Mouse (Mus musculus) neural tube, embryonic 13.5 days (tissue): ENCODE data around the gene Mrps34. TPM values are rescaled to one million over a fixed set of nuclear protein-coding genes. Genes with fewer than 3 reads are reported as not detected.

Experiments
- ATAC-seq: fragments of 200-750 bp; cut with Nextera tagmentation; 2 replicates; pipeline ENCODE4 v1.8.0; 2017; ENCODE audit warnings: low read depth, mild to moderate bottlenecking, moderate TSS enrichment, moderate library complexity
- H3K27ac ChIP-seq: fragments of 300-500 bp; sonication (generic); replicated peaks from 2 replicates; pipeline ENCODE4 v1.5.1; 2015; ENCODE audit warnings: moderate library complexity, mild to moderate bottlenecking, inconsistent platforms
- H3K27me3 ChIP-seq: fragments of 300-500 bp; sonication (generic); 2 replicates; pipeline ENCODE4 v1.6.1; 2015; ENCODE audit warnings: mild to moderate bottlenecking, inconsistent platforms
- H3K36me3 ChIP-seq: fragments of 300-500 bp; sonication (generic); 2 replicates; pipeline ENCODE4 v1.6.1; 2015; ENCODE audit warnings: mild to moderate bottlenecking, inconsistent platforms
- H3K4me1 ChIP-seq: fragments of 300-500 bp; sonication (generic); replicated peaks from 2 replicates; pipeline ENCODE4 v1.6.1; 2015; ENCODE audit warnings: inconsistent platforms
- H3K4me2 ChIP-seq: fragments of 300-500 bp; sonication (generic); 2 replicates; pipeline ENCODE4 v1.6.1; 2015; ENCODE audit warnings: inconsistent platforms, mild to moderate bottlenecking, moderate library complexity
- H3K4me3 ChIP-seq: fragments of 300-500 bp; sonication (generic); 2 replicates; pipeline ENCODE4 v1.5.1; 2015; ENCODE audit warnings: mild to moderate bottlenecking, inconsistent platforms
- H3K9ac ChIP-seq: fragments of 300-500 bp; sonication (generic); 2 replicates; pipeline ENCODE4 v1.6.1; 2015; ENCODE audit warnings: moderate library complexity, mild to moderate bottlenecking, inconsistent platforms
- H3K9me3 ChIP-seq: fragments of 300-500 bp; sonication (generic); 2 replicates; pipeline ENCODE4 v1.6.1; 2016; ENCODE audit warnings: inconsistent platforms
- WGBS: fragments of 180-500 bp; shearing (Covaris S2); methylation state at CpG from one replicate; pipeline ENCODE4 v1.1.7; 2015; 5-methylcytosine and 5-hydroxymethylcytosine counted together
- polyA plus RNA-seq: library from polyadenylated mRNA; unstranded; fragments of >200 nt; fragmentation: Nextera tagmentation; extraction: Ambion mirVana; gene quantifications from 2 replicates; pipeline ENCODE4 v1.2.1, GENCODE M21; 2015

The Mrps34 gene
- polyA plus RNA-seq, 1 experiment from 2014 or later: 85.7 TPM

DNA sequence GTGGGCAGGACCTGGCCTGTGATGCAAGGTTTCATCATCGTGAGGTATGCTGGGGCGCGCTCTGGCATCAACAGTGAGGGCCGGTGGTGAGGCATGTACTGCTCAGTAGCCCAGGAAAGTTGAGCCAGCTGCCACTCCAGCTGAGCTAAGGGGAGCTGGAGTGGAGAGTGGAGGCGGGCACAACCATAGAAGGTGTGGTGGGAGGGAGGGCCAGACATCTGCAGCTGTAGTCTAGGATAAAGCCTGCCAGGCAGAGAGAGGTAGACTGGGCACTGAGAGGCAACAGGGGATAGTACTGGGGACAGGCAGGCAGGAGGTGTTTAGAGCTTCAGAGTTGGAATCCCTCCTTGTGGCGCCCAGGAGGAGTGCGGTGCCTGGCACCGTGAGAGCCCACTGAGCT lies 34.8 kb upstream of the Mrps34 start:
- H3K4me3 ChIP-seq: no peak overlapping the region
- no peaks in the 10 kb centered on the region for H3K9me3 ChIP-seq
- peaks cover 71% of the 10 kb centered on the region for H3K36me3 ChIP-seq
- no peaks in the 10 kb centered on the region for H3K4me1 ChIP-seq
- no peak overlapping the region for H3K4me2 ChIP-seq
- ATAC-seq: no peak
- H3K27me3 ChIP-seq: no peaks in the 10 kb centered on the region
- no peak overlapping the region for H3K27ac ChIP-seq
- H3K9ac ChIP-seq: no peak overlapping the region
- WGBS: 93% methylated on average over 8 of the region's 8 CpGs

DNA sequence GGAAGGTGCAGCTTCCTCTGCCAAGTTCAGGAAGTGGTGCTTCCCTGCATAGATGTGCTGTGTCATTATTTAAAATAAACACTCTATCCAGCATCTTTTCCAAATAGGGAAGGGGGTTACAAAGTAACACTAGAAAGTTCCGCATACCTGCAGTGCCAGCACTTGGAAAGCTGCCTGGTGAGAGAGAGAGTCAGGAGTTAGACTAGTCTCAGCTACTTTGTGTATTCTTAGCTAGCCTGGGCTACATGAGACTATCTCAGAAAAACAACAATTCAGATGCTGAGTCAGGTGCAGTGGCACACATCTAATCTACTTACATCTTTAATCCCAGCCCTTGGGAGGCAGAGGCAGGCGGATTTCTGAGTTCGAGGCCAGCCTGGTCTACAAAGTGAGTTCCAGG lies 33.1 kb upstream of the Mrps34 start:
- Histone ChIP-seq H3K27me3 (no peaks in the 10 kb centered on the region), H3K4me3 (no peak overlapping the region), H3K9me3 (no peaks in the 10 kb centered on the region), H3K4me2 (no peak overlapping the region), H3K4me1 (no peaks in the 10 kb centered on the region), H3K36me3 (peaks cover 71% of the 10 kb centered on the region), H3K27ac (no peak overlapping the region), H3K9ac (no peak overlapping the region)
- 93% methylated on average over 3 of the region's 3 CpGs for WGBS
- no peak for ATAC-seq

DNA sequence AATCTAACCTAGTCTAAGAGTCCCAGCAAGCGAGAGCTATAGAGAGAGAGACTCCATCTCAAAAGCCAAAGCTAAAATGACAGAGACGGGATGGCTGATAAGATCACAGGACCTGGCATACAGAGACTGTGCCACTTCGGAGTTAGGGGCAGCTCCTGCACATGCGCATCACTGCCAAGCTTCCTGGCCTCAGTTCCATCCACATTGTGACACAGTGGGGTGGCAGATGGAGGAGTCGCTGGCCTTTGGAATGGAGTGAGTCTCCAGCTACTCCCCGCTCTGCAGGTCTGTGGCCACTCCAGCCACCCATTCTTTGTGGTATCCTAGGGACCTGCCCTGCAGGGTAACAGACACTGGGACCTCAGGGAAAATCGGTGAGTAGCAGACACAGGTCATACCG lies 29.1 kb upstream of the Mrps34 start, which contains the start of gene Igfals:
Igfals (plus strand) TSS at position 222 of the 400 bp plus-strand sequence.
- no peak within 1 kb of the TSS for H3K9ac ChIP-seq
- H3K27ac ChIP-seq: no peak within 1 kb of the TSS
- no peaks in the 10 kb centered on the region for H3K4me1 ChIP-seq
- no peak within 1 kb of the TSS for H3K4me2 ChIP-seq
- no peaks in the 10 kb centered on the region for H3K9me3 ChIP-seq
- H3K4me3 ChIP-seq: no peak within 1 kb of the TSS
- H3K27me3 ChIP-seq: no peaks in the 10 kb centered on the region
- 91% methylated on average over 8 of the region's 8 CpGs for WGBS
- peaks cover 54% of the 10 kb centered on the region for H3K36me3 ChIP-seq
- ATAC-seq: no peak

DNA sequence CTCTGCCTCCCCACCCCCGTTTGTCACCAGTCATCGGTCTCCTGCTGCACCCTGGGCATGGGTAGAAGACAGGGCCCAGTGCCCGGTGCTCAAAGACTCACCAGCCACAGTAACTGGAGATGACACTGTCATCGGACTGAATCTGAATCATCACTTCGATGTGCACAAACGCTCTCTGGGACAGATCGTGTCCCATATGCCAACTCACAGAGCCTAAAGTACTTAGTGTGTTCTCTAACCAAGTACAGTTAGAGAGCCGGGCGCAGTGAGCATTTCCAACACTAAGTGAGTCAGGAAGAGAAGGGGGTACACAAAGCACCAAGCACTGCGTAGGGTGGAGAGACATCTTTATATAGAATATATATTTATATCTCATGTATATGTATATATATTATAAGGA lies 27.0 kb upstream of the Mrps34 start:
- H3K9ac ChIP-seq: no peak overlapping the region
- H3K4me3 ChIP-seq: no peak overlapping the region
- peaks cover 33% of the 10 kb centered on the region for H3K36me3 ChIP-seq
- WGBS: 95% methylated on average over 10 of the region's 10 CpGs
- H3K4me2 ChIP-seq: no peak overlapping the region
- no peak for ATAC-seq
- no peaks in the 10 kb centered on the region for H3K4me1 ChIP-seq
- no peak overlapping the region for H3K27ac ChIP-seq
- no peaks in the 10 kb centered on the region for H3K9me3 ChIP-seq
- H3K27me3 ChIP-seq: no peaks in the 10 kb centered on the region

DNA sequence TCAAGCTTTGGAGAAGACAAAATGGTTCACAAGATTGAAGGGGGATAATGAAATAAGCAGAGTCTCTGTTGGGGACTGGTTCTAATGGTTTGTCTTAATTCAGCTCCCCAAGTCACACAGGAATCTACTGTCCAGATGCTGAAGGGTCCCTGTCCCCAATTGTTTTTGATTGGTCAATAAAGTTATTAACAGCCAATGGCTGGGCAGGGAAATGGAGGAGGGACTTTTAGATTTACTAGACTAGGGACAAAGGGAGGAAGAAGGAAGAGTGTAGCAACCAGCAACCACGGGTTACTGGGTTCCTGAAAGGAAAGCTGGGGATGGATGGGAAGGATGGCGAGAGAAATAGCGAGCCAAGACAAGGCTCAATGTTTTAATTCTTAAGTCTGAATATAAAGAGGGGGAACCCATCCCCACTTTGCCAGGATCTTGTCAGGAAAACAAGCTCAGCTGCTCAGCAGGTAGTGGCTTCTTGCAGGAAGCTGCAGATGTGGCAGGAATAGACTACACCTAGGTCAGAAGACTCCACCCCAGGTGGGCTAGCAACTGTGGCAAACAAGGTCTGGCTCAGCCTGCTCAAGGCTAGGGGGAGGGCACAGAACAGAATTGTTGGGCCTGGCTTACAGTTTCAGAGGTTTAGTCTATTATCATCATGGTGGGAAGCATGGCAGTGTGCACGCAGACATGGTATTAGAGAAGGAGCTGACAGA lies 21.1 kb upstream of the Mrps34 start:
- WGBS: 56% methylated on average over 4 of the region's 4 CpGs
- Histone ChIP-seq H3K4me3 (no peak overlapping the region), H3K4me2 (no peak overlapping the region), H3K27ac (no peak overlapping the region), H3K36me3 (no peaks in the 10 kb centered on the region), H3K9ac (no peak overlapping the region), H3K27me3 (no peaks in the 10 kb centered on the region), H3K4me1 (no peaks in the 10 kb centered on the region), H3K9me3 (no peaks in the 10 kb centered on the region)
- no peak for ATAC-seq

DNA sequence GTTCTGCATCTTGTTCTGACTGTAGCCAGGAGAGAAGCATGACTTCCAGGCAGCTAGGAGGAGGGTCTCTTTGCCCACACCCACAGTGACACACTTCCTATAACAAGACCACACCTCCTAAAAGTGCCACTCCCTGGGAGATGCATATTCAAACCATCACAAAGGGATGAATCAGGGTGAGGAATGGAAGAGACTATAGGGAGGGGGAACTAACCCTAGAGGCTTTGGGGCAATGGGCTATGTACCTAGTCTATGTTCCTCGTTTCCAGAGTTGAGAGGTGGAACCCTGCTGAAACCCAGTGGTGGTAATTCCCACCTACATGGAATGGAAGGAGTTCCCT lies 20.5 kb upstream of the Mrps34 start:
- H3K27ac ChIP-seq: no peak overlapping the region
- H3K36me3 ChIP-seq: no peaks in the 10 kb centered on the region
- 41% methylated on average over 1 of the region's 1 CpGs for WGBS
- no peak overlapping the region for H3K4me2 ChIP-seq
- ATAC-seq: no peak
- no peaks in the 10 kb centered on the region for H3K4me1 ChIP-seq
- no peak overlapping the region for H3K4me3 ChIP-seq
- H3K9ac ChIP-seq: no peak overlapping the region
- H3K27me3 ChIP-seq: no peaks in the 10 kb centered on the region
- H3K9me3 ChIP-seq: no peaks in the 10 kb centered on the region

DNA sequence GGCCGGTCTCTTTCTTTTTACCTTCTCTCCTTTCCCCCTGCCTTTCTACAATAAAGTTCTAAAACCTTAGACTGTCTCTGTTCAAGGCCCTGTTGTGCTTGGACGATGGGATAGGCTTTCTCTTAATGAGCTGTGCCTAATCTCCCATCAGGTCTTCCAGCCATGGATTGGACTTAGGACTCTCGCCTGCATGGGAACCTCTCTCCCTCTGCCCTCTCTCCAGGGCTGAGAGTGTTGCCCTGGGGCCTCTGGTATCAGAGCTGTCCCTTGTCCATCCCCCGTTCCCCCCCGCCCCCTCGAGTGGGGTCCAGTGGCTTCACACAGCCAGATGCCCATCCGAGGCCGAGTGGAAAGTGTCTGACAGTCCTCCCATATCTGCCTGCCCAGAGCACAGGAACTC lies 19.9 kb upstream of the Mrps34 start:
- WGBS: 83% methylated on average over 8 of the region's 8 CpGs
- H3K9me3 ChIP-seq: no peaks in the 10 kb centered on the region

DNA sequence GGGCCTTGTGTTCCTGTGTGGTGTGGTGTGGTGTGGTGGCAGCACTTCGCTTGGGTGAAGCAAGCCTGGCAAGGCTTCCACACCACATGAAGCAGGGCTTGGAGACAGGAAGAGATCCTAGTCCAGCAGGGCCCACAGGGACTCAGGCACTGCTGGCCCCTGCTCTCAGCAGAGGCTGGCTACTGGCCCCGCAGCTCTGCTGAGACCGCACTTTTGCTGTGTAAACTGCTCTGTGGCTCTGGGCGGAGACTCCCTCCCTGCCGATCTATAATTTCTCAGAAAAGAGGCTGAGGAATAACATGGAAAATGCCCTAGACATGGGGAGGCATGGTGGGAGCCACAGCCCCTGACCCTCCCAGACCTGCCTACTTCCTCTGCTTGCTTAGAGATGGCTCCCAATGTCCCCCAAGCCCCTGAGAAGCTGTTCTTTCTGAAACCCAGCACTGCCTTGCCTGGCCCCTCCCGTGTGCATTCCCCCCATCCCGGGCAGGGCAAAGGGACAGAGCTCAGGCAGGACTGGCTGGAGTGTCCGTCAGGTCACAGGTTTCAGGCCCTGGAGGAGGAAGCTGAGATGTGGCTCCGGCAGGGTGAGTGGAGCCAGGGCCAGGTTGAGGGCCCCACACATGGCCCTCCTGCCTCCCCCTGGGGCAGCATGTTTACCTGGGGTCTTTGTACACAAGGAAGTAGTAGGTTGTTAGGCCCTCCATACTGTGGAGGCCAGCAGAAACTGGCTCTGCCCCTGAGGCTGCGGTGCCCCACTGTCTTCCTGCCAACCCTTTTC lies 17.4 kb upstream of the Mrps34 start:
- 0 out of 2 replicates have a peak overlapping the region, but pooled peaks have one; percentile 26 for H3K9ac ChIP-seq
- no peak overlapping the region for H3K4me3 ChIP-seq
- H3K36me3 ChIP-seq: peaks cover 1% of the 10 kb centered on the region
- no peaks in the 10 kb centered on the region for H3K27me3 ChIP-seq
- WGBS: 66% methylated on average over 10 of the region's 10 CpGs
- H3K4me1 ChIP-seq: no peaks in the 10 kb centered on the region; the same call in 1 of the 2 replicates
- H3K9me3 ChIP-seq: no peaks in the 10 kb centered on the region
- no peak overlapping the region for H3K27ac ChIP-seq
- no peak overlapping the region for H3K4me2 ChIP-seq
- no peak for ATAC-seq

More for the DNA sequence above, 19.9 kb upstream of the Mrps34 start:
- Histone ChIP-seq H3K4me3 (no peak overlapping the region), H3K4me2 (no peak overlapping the region), H3K27ac (no peak overlapping the region), H3K36me3 (no peaks in the 10 kb centered on the region), H3K27me3 (no peaks in the 10 kb centered on the region), H3K9ac (no peak overlapping the region), H3K4me1 (no peaks in the 10 kb centered on the region)
- ATAC-seq: no peak

DNA sequence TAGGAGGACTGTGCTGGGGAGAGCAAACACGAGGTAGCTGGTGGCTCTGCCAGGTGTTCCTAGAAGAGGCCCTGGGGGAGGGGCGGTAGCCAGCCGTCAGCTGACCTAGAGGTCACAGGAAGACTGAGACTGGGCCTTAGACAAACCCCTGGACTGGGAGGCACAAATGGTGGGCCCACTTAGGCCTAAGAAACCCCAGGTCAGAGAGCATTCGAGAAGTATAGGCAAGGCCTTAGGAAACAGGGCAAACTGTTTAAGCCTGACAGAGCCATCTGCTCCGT lies 16.9 kb upstream of the Mrps34 start:
- 42% methylated on average over 5 of the region's 5 CpGs for WGBS
- peaks cover 6% of the 10 kb centered on the region for H3K36me3 ChIP-seq
- 0 out of 2 replicates have a peak overlapping the region, but pooled peaks have one; percentile 26 for H3K9ac ChIP-seq
- H3K27ac ChIP-seq: no peak overlapping the region
- no peak overlapping the region for H3K4me2 ChIP-seq
- H3K27me3 ChIP-seq: no peaks in the 10 kb centered on the region
- H3K9me3 ChIP-seq: no peaks in the 10 kb centered on the region
- no peak overlapping the region for H3K4me3 ChIP-seq
- H3K4me1 ChIP-seq: no peaks in the 10 kb centered on the region; the same call in 1 of the 2 replicates
- no peak for ATAC-seq

DNA sequence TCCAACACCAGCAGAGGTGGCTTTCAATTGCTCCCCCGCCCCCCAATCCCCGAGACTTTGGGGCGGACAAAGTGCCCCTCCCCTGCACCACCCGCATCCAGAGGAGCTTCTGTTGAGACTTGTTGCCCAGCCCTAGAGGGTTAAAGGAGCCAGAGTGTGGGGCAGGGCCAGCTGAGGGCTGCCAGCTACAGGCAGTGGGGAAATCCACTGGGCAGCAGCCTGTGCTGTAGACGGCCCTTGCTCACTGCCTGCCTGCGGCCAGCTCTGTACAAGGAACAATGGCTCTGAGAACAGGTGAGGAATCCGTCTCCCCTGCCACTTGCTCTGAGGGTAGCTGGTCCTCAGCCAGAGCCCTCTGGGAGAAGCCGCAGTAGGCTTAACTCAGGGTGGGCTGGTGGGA lies 16.4 kb upstream of the Mrps34 start:
- Histone ChIP-seq H3K4me2 (no peak overlapping the region), H3K36me3 (peaks cover 11% of the 10 kb centered on the region), H3K27ac (no peak overlapping the region), H3K9ac (0 out of 2 replicates have a peak overlapping the region, but pooled peaks have one; percentile 26), H3K27me3 (no peaks in the 10 kb centered on the region), H3K4me3 (no peak overlapping the region), H3K4me1 (no peaks in the 10 kb centered on the region; the same call in 1 of the 2 replicates), H3K9me3 (no peaks in the 10 kb centered on the region)
- no peak for ATAC-seq
- WGBS: 74% methylated on average over 8 of the region's 8 CpGs

DNA sequence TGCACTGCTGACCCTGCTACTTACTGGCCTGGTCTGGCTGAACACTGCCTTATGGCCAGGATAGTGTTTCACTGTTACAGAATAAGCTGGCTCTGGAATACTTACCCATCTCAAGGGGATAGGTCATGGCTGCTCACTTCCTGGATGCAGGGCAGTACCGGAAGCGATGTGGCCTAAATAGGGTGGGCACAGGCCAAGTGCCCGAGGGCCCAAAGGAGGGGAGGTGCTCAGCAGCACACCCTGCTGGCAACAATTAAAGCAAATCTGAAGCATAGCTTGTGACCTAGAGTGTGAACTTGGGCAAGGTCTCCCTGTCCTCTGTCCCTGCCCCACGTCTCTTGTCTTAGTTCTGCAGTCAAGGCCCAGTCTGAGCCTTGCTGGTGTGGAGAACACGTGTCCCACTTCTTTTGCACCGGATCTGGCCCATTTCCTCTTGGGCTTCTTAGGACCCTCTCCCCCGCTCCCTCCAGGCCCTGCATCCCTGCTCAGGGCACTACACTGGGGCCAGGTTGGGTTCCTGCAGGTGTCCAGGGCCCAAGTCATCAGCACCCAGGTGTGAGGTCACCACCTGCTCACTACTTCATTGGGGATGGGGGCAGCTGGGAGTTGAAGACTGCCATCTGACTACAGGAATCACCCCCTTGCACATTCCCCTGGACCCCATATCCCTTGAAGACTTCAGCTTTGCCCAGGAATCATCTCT lies 13.0 kb upstream of the Mrps34 start:
- Histone ChIP-seq H3K4me1 (peaks cover 13% of the 10 kb centered on the region), H3K4me3 (no peak overlapping the region), H3K27me3 (no peaks in the 10 kb centered on the region), H3K4me2 (no peak overlapping the region), H3K9me3 (no peaks in the 10 kb centered on the region), H3K9ac (no peak overlapping the region), H3K27ac (no peak overlapping the region), H3K36me3 (peaks cover 18% of the 10 kb centered on the region)
- no peak for ATAC-seq
- 53% methylated on average over 7 of the region's 7 CpGs for WGBS

DNA sequence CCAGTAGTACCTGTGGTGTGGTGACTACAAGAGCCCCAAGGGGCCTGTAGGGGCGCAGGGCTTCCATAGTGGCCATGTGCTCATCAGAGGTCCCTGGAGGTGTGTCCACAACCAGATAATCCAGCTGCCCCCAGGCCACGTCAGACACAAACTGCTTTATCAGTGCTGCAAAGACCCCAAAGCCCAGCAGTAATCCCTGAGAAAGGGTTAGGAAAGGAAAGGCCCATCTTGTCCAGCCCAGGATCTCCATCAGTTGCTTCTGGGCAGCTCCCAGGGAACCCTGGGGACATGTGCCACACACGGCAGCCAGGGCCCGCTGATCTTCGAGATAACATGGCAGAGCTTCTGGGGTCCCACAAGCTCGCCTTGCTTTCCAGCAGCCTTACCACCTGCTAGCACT lies 10.5 kb upstream of the Mrps34 start:
- Histone ChIP-seq H3K27me3 (no peaks in the 10 kb centered on the region), H3K4me3 (no peak overlapping the region), H3K27ac (no peak overlapping the region), H3K4me2 (no peak overlapping the region), H3K9ac (no peak overlapping the region), H3K9me3 (no peaks in the 10 kb centered on the region), H3K4me1 (peaks cover 33% of the 10 kb centered on the region), H3K36me3 (peaks cover 24% of the 10 kb centered on the region)
- 91% methylated on average over 6 of the region's 6 CpGs for WGBS
- ATAC-seq: no peak
